Mouse (Mus musculus) frontal cortex, adult (tissue): ENCODE results near the gene Kcna5.
A peak's percentile ranks its signal among the peaks of the same experiment; 100 is the strongest.

Experiments
- ATAC-seq: cut with Nextera tagmentation; 2 replicates; pipeline ENCODE4 v1.9.2; 2017; ENCODE audit warnings: mild to moderate bottlenecking, moderate library complexity, mixed read lengths; ENCODE audit not compliant: low TSS enrichment

The Kcna5 gene

GRCm38 (mm10) chr6:126536926-126537325 is 1.7 kb upstream of the Kcna5 start:
- no peak for ATAC-seq

GRCm38 (mm10) chr6:126535911-126536270 is 679 bp upstream of the Kcna5 start:
- no peak for ATAC-seq

GRCm38 (mm10) chr6:126534531-126535207 is 543 bp downstream of the Kcna5 start:
- no peak for ATAC-seq

- no peak for ATAC-seq
These were observed 3.9 kb downstream of the Kcna5 start for GRCm38 (mm10) chr6:126531306-126531705.

GRCm38 (mm10) chr6:126530019-126530418 is 5.2 kb downstream of the Kcna5 start:
- ATAC-seq = no peak

GRCm38 (mm10) chr6:126514720-126515119 is 20.5 kb downstream of the Kcna5 start:
- ATAC-seq = peak; percentile 96

GRCm38 (mm10) chr6:126513714-126514248 is 21.4 kb downstream of the Kcna5 start:
- ATAC-seq = no peak

GRCm38 (mm10) chr6:126513154-126513553 is 22.1 kb downstream of the Kcna5 start:
- ATAC-seq = peak; percentile 91

GRCm38 (mm10) chr6:126508671-126509070 is 26.5 kb downstream of the Kcna5 start:
- ATAC-seq = no peak

- no peak for ATAC-seq
These were observed 31.3 kb downstream of the Kcna5 start for GRCm38 (mm10) chr6:126503920-126504319.

- no peak for ATAC-seq
These were observed 32.4 kb downstream of the Kcna5 start for GRCm38 (mm10) chr6:126502691-126503301.

- no peak for ATAC-seq
These were observed 34.2 kb downstream of the Kcna5 start for GRCm38 (mm10) chr6:126500985-126501384.

GRCm38 (mm10) chr6:126500088-126500487 is 35.1 kb downstream of the Kcna5 start:
- peak; percentile 59 for ATAC-seq

- peak; percentile 78 for ATAC-seq
These were observed 37.3 kb downstream of the Kcna5 start for GRCm38 (mm10) chr6:126497878-126498277.

GRCm38 (mm10) chr6:126497173-126497839 is 37.9 kb downstream of the Kcna5 start:
- peak; percentile 74; the same call in 1 of the 2 replicates for ATAC-seq

GRCm38 (mm10) chr6:126487136-126487535 is 48.1 kb downstream of the Kcna5 start:
- no peak for ATAC-seq

GRCm38 (mm10) chr6:126484887-126485286 is 50.3 kb downstream of the Kcna5 start:
- no peak for ATAC-seq

GRCm38 (mm10) chr6:126483264-126483867 is 51.8 kb downstream of the Kcna5 start:
- no peak for ATAC-seq
